Mouse (Mus musculus): Measurements from ENCODE around the gene St3gal2. TPM values are rescaled to one million over a fixed set of nuclear protein-coding genes. Genes with fewer than 3 reads are reported as not detected.
"Not testable (repeated sequence)": the region's sequence is repeated elsewhere in the genome, so short reads cannot be mapped to it uniquely, and the experiment has no call there.

St3gal2 gene
- polyA plus RNA-seq, 1 experiment from 2014 or later = 30.3 TPM

- Histone ChIP-seq H3K9me3 (no peaks in the 10 kb centered on the region), H3K27me3 (no peaks in the 10 kb centered on the region), H3K4me2 (no peak overlapping the region), H3K4me3 (no peak overlapping the region), H3K9ac (no peak overlapping the region), H3K4me1 (replicated peaks) (peaks cover 26% of the 10 kb centered on the region), H3K27ac (replicated peaks) (no peak overlapping the region), H3K36me3 (no peaks in the 10 kb centered on the region)
- WGBS = 79% methylated on average over 11 of the region's 11 CpGs
- no peak for ATAC-seq (ENCODE audit: low FRiP score, low read depth)
Observed at GRCm38 (mm10) chr8:110918027-110918426, 1.7 kb upstream of the St3gal2 start.

DNA sequence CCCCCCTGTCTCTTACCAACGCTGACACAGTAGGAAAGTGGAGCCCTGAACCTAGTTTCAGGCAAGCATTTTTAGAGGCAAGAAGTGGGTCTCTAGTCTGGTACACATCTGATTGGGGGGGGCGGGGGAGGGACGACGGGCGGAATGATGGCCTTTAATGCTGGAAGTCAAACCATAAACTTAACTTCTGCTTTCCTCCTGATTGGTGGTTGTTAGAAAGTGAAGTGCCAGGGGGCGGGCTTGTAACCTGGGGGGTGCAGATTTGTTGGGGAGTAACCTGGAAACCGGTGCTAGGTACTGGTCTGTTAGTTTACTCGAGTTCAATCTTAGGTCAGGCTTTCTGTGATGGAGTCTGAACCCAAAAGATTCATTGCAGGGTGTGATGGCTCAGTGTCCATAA, 1.3 kb upstream of the St3gal2 start:
- Histone ChIP-seq H3K27ac (replicated peaks) (no peak overlapping the region), H3K9ac (no peak overlapping the region), H3K4me2 (no peak overlapping the region), H3K27me3 (no peaks in the 10 kb centered on the region), H3K36me3 (no peaks in the 10 kb centered on the region), H3K4me3 (no peak overlapping the region), H3K4me1 (replicated peaks) (peaks cover 26% of the 10 kb centered on the region), H3K9me3 (no peaks in the 10 kb centered on the region)
- no peak for ATAC-seq (ENCODE audit: low FRiP score, low read depth)
- WGBS = 56% methylated on average over 8 of the region's 8 CpGs

DNA sequence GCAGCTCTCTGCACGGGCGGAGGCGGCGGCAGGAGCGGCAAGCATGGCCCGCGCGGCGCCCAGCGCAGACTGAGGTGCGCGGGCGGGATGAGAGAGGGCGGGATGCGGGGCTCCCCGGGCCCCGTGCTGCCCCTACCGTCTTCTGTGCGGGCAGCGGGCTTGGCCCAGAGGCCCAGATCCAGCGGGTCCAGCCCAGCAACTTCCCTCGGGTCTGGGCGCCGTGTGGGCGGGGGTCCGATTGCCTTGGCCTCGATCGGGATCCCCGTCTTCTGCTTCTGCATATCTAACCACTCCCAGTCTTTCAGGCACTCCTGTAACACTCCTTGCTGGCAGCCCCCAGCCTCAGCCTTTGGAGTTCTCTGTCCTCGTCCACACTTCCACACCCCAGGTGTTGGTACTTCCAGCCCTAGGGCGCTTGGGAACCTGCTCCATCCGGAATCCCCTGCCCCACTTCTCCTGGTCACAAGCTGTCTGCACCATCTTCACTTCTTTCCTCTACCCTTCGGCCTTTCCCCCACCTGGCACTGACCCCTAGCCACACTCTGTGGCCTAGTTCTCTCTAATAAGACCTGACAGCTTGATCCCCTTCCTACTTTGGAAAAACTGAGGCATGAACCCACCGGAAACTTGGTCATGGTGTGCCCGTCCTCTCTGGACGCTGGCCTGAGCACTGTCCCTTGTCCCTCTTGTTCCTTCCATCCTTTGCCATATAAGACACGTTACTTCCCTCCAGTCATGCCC, 480 bp downstream of the St3gal2 start:
- Histone ChIP-seq H3K4me2 (peak overlapping the region; percentile 83), H3K9ac (peak overlapping the region; percentile 90), H3K4me1 (replicated peaks) (peaks cover 26% of the 10 kb centered on the region), H3K4me3 (peak overlapping the region; percentile 91), H3K36me3 (no peaks in the 10 kb centered on the region), H3K9me3 (no peaks in the 10 kb centered on the region), H3K27me3 (no peaks in the 10 kb centered on the region), H3K27ac (replicated peaks) (peak overlapping the region; percentile 85)
- peak; percentile 68 for ATAC-seq (ENCODE audit: low FRiP score, low read depth)
- WGBS = 2% methylated on average over 19 of the region's 37 CpGs

DNA sequence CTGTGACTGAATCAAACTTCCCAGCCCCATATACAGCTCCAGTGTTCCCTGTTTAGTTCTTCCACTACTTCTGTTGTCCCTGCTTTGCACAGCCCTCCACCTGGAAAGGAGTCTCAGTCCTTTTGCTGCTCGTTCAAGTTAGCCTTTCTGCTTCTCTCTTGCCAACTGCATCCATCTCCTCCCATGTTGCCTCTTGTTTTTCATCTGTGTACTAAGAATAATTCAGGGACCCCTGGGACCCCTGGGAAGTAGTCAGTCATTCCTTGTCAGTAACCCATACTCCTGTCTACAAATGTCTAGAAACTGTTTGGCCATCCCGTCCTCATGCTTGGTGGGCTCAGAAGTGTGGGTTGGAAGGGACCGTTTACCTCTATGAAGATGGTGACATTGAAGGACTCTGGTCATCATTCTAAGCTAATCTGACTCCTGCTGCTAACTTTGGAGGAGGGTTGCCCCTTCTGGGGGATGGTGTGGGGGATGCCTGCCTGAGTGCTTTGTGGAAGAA, 1.1 kb downstream of the St3gal2 start:
- no peaks in the 10 kb centered on the region for H3K36me3 ChIP-seq
- no peak for ATAC-seq (ENCODE audit: low FRiP score, low read depth)

GRCm38 (mm10) chr8:110921492-110922230, 1.9 kb downstream of the St3gal2 start:
- Histone ChIP-seq H3K36me3 (no peaks in the 10 kb centered on the region), H3K4me1 (replicated peaks) (peaks cover 26% of the 10 kb centered on the region), H3K4me3 (peak overlapping the region; percentile 91), H3K27ac (replicated peaks) (no peak overlapping the region), H3K27me3 (no peaks in the 10 kb centered on the region), H3K4me2 (peak overlapping the region; percentile 83), H3K9ac (peak overlapping the region; percentile 90; the same call in 1 of the 2 replicates), H3K9me3 (no peaks in the 10 kb centered on the region)
- no peak for ATAC-seq (ENCODE audit: low FRiP score, low read depth)
- WGBS = 39% methylated on average over 7 of the region's 7 CpGs

More for the DNA sequence above, 1.1 kb downstream of the St3gal2 start:
- peaks cover 26% of the 10 kb centered on the region for H3K4me1 ChIP-seq (replicated peaks)
- peak overlapping the region; percentile 85; the same call in 1 of the 2 replicates for H3K27ac ChIP-seq (replicated peaks)
- H3K4me2 ChIP-seq = peak overlapping the region; percentile 83
- no peaks in the 10 kb centered on the region for H3K9me3 ChIP-seq
- H3K4me3 ChIP-seq = peak overlapping the region; percentile 91
- H3K9ac ChIP-seq = peak overlapping the region; percentile 90
- WGBS = 33% methylated on average over 3 of the region's 3 CpGs
- no peaks in the 10 kb centered on the region for H3K27me3 ChIP-seq

GRCm38 (mm10) chr8:110925691-110926140, 6.0 kb downstream of the St3gal2 start:
- no peaks in the 10 kb centered on the region for H3K27me3 ChIP-seq
- H3K4me3 ChIP-seq = no peak overlapping the region
- no peak overlapping the region for H3K27ac ChIP-seq (replicated peaks)
- H3K4me1 ChIP-seq (replicated peaks) = peaks cover 19% of the 10 kb centered on the region
- no peak overlapping the region for H3K9ac ChIP-seq
- WGBS = 81% methylated on average over 8 of the region's 8 CpGs
- no peak overlapping the region for H3K4me2 ChIP-seq
- no peak for ATAC-seq (ENCODE audit: low FRiP score, low read depth)
- no peaks in the 10 kb centered on the region for H3K36me3 ChIP-seq
- no peaks in the 10 kb centered on the region for H3K9me3 ChIP-seq

DNA sequence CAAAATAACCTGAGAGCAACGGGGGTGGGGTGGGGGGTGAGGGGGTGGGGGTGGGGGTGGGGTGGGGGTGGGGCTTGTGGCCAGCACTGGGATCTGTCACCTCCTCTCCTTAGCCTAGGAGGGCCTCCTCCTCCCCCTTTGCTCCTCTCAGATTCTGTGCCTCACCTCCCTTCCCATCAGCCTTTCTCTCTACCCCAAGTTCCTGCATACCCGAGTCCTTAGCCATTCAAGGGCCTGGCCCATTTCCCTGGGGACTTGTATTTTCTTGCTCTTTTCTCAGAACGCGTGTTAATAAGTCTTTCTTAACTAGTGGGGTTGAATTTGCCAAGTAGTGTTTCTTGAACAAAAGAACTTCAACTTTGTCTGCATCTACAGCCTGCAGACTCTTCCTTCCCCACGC, 7.0 kb downstream of the St3gal2 start:
- H3K27ac ChIP-seq (replicated peaks) = no peak overlapping the region
- peaks cover 9% of the 10 kb centered on the region for H3K4me1 ChIP-seq (replicated peaks)
- 55% methylated on average over 5 of the region's 5 CpGs for WGBS
- H3K36me3 ChIP-seq = no peaks in the 10 kb centered on the region
- H3K9ac ChIP-seq = no peak overlapping the region
- H3K4me2 ChIP-seq = no peak overlapping the region
- ATAC-seq (ENCODE audit: low FRiP score, low read depth) = no peak
- H3K4me3 ChIP-seq = no peak overlapping the region
- H3K27me3 ChIP-seq = no peaks in the 10 kb centered on the region
- H3K9me3 ChIP-seq = no peaks in the 10 kb centered on the region

- 81% methylated on average over 7 of the region's 7 CpGs for WGBS
- Histone ChIP-seq H3K36me3 (no peaks in the 10 kb centered on the region), H3K4me3 (no peak overlapping the region), H3K9ac (no peak overlapping the region), H3K27ac (replicated peaks) (no peak overlapping the region), H3K27me3 (no peaks in the 10 kb centered on the region), H3K9me3 (no peaks in the 10 kb centered on the region), H3K4me2 (no peak overlapping the region), H3K4me1 (replicated peaks) (peaks cover 3% of the 10 kb centered on the region; the same call in 1 of the 2 replicates)
- ATAC-seq (ENCODE audit: low FRiP score, low read depth) = no peak
Observed at GRCm38 (mm10) chr8:110928435-110928834, 8.7 kb downstream of the St3gal2 start.

DNA sequence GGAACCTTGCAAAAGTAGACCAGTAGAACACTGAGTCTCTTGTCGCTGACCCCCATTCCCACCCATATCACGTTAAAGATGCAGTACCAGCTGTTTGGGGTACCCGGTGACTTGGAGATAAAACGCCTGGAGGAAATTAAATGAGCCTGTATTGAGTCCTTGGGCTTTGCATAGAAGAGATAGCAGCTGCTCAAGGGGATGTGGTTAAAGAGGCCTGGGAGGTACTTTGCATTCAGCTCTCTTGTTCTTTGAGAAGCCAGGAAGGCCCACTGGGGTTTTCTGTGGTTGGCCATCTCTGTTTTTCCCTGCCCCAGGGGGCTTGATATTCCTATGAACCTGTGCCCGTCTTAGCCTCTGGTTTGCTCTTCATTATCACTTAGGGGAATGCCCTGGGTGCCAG, 9.3 kb downstream of the St3gal2 start:
- no peak for ATAC-seq (ENCODE audit: low FRiP score, low read depth)

GRCm38 (mm10) chr8:110929672-110930071, 9.9 kb downstream of the St3gal2 start:
- not testable (repeated sequence) for H3K9ac ChIP-seq; H3K36me3 ChIP-seq; H3K4me2 ChIP-seq; H3K27me3 ChIP-seq; H3K27ac ChIP-seq (replicated peaks); ATAC-seq (ENCODE audit: low FRiP score, low read depth); H3K9me3 ChIP-seq; H3K4me1 ChIP-seq (replicated peaks); H3K4me3 ChIP-seq
- WGBS = 91% methylated on average over 8 of the region's 8 CpGs

More for the DNA sequence above, 9.3 kb downstream of the St3gal2 start:
- Histone ChIP-seq H3K4me1 (replicated peaks) (peaks cover 3% of the 10 kb centered on the region; the same call in 1 of the 2 replicates), H3K36me3 (no peaks in the 10 kb centered on the region), H3K4me3 (no peak overlapping the region), H3K4me2 (no peak overlapping the region), H3K27me3 (no peaks in the 10 kb centered on the region), H3K27ac (replicated peaks) (no peak overlapping the region), H3K9me3 (no peaks in the 10 kb centered on the region), H3K9ac (no peak overlapping the region)
- WGBS = 54% methylated on average over 5 of the region's 5 CpGs

GRCm38 (mm10) chr8:110931176-110931939, 11.6 kb downstream of the St3gal2 start:
- Histone ChIP-seq H3K4me1 (replicated peaks) (peaks cover 3% of the 10 kb centered on the region; the same call in 1 of the 2 replicates), H3K4me3 (no peak overlapping the region), H3K36me3 (no peaks in the 10 kb centered on the region), H3K27me3 (no peaks in the 10 kb centered on the region), H3K9me3 (no peaks in the 10 kb centered on the region), H3K4me2 (no peak overlapping the region), H3K27ac (replicated peaks) (no peak overlapping the region), H3K9ac (no peak overlapping the region)
- WGBS = 71% methylated on average over 12 of the region's 12 CpGs
- no peak for ATAC-seq (ENCODE audit: low FRiP score, low read depth)

Measured in hindbrain, embryonic 15.5 days (tissue).